Mouse (Mus musculus): ENCODE data around the gene Tdrd1. TPM values are rescaled to one million over a fixed set of nuclear protein-coding genes. Genes with fewer than 3 reads are reported as not detected.

The Tdrd1 gene
- total RNA-seq, 1 experiment = 0.94 TPM

- Histone ChIP-seq H3K4me3 (ENCODE audit: insufficient read depth in 1 of 2, low read depth in 1 of 2, low read length in 2 of 2, poor library complexity in 1 of 2, severe bottlenecking in 1 of 2) (peak within 1 kb of the TSS; percentile 91), H3K36me3 (ENCODE audit: control insufficient read depth, insufficient read depth, low read length, poor library complexity, severe bottlenecking) (no peaks in the 10 kb centered on the region), H3K9ac (ENCODE audit: insufficient read depth, low read depth, low read length, poor library complexity, severe bottlenecking) (peak within 1 kb of the TSS; percentile 96), H3K9me3 (ENCODE audit: control insufficient read depth, insufficient read depth, low read depth, low read length) (no peaks in the 10 kb centered on the region), H3K4me1 (ENCODE audit: control insufficient read depth in 2 of 2, insufficient read depth in 2 of 2, low read length in 2 of 2, poor library complexity in 1 of 2) (peaks cover 3% of the 10 kb centered on the region in 2 experiments; a peak in 3 of 4 replicates), H3K27ac (ENCODE audit: insufficient read depth, low read depth, low read length, poor library complexity, severe bottlenecking) (no peak within 1 kb of the TSS)
- TF ChIP-seq ZNF384 (IDR thresholded peaks at IDR 0.05; ENCODE audit: low read depth, low read length) = no peak
- no peak for TF ChIP-seq ZC3H11A (IDR thresholded peaks at IDR 0.05; ENCODE audit: borderline replicate concordance, low read depth, low read length)
- no peak for TF ChIP-seq MAFK (IDR thresholded peaks at IDR 0.05; ENCODE audit: insufficient read depth, low read depth, low read length)
- no peak for TF ChIP-seq CHD2 (IDR thresholded peaks at IDR 0.05; ENCODE audit: low read depth, low read length)
- no peak for TF ChIP-seq HCFC1 (IDR thresholded peaks at IDR 0.05; ENCODE audit: borderline replicate concordance, insufficient read depth, low read length)
- DNase-seq (ENCODE audit: low read depth, low spot score) = peak; percentile 92
- in situ Hi-C loops (cut with MboI; ENCODE audit: low sequenced_read_pairs in 2 of 2, unreplicated experiment in 2 of 2) = no loop called here
Measured at GRCm38 (mm10) chr19:56821798-56822447, 4.1 kb upstream of the Tdrd1 start, which contains the start of gene Ccdc186. Gene Ccdc186 (minus strand): TSS chr19:56822190.

- Histone ChIP-seq H3K4me1 (ENCODE audit: control insufficient read depth in 2 of 2, insufficient read depth in 2 of 2, low read length in 2 of 2, poor library complexity in 1 of 2) (peaks cover 3% of the 10 kb centered on the region in 2 experiments; a peak in 3 of 4 replicates), H3K9me3 (ENCODE audit: control insufficient read depth, insufficient read depth, low read depth, low read length) (no peaks in the 10 kb centered on the region), H3K4me3 (ENCODE audit: insufficient read depth in 1 of 2, low read depth in 1 of 2, low read length in 2 of 2, poor library complexity in 1 of 2, severe bottlenecking in 1 of 2) (peak overlapping the region; percentile 62 to 86), H3K27ac (ENCODE audit: insufficient read depth, low read depth, low read length, poor library complexity, severe bottlenecking) (no peak overlapping the region), H3K9ac (ENCODE audit: insufficient read depth, low read depth, low read length, poor library complexity, severe bottlenecking) (peak overlapping the region; percentile 59), H3K36me3 (ENCODE audit: control insufficient read depth, insufficient read depth, low read length, poor library complexity, severe bottlenecking) (no peaks in the 10 kb centered on the region)
- no peak for TF ChIP-seq HCFC1 (IDR thresholded peaks at IDR 0.05; ENCODE audit: borderline replicate concordance, insufficient read depth, low read length)
- no peak for TF ChIP-seq ZNF384 (IDR thresholded peaks at IDR 0.05; ENCODE audit: low read depth, low read length)
- TF ChIP-seq ZC3H11A (IDR thresholded peaks at IDR 0.05; ENCODE audit: borderline replicate concordance, low read depth, low read length) = 0 out of 2 replicates have a peak, but pooled peaks have one; percentile 2
- TF ChIP-seq MAFK (IDR thresholded peaks at IDR 0.05; ENCODE audit: insufficient read depth, low read depth, low read length) = no peak
- no peak for TF ChIP-seq CHD2 (IDR thresholded peaks at IDR 0.05; ENCODE audit: low read depth, low read length)
- in situ Hi-C loops (cut with MboI; ENCODE audit: low sequenced_read_pairs in 2 of 2, unreplicated experiment in 2 of 2) = no loop called here
- DNase-seq (ENCODE audit: low read depth, low spot score) = no peak
Measured at GRCm38 (mm10) chr19:56822448-56822836, 3.6 kb upstream of the Tdrd1 start.

- no peak overlapping the region for H3K4me3 ChIP-seq (ENCODE audit: insufficient read depth in 1 of 2, low read depth in 1 of 2, low read length in 2 of 2, poor library complexity in 1 of 2, severe bottlenecking in 1 of 2)
- no peaks in the 10 kb centered on the region for H3K9me3 ChIP-seq (ENCODE audit: control insufficient read depth, insufficient read depth, low read depth, low read length)
- TF ChIP-seq MAFK (IDR thresholded peaks at IDR 0.05; ENCODE audit: insufficient read depth, low read depth, low read length) (no peak), ZC3H11A (IDR thresholded peaks at IDR 0.05; ENCODE audit: borderline replicate concordance, low read depth, low read length) (no peak), CHD2 (IDR thresholded peaks at IDR 0.05; ENCODE audit: low read depth, low read length) (no peak), ZNF384 (IDR thresholded peaks at IDR 0.05; ENCODE audit: low read depth, low read length) (no peak), HCFC1 (IDR thresholded peaks at IDR 0.05; ENCODE audit: borderline replicate concordance, insufficient read depth, low read length) (no peak)
- no peak overlapping the region for H3K27ac ChIP-seq (ENCODE audit: insufficient read depth, low read depth, low read length, poor library complexity, severe bottlenecking)
- DNase-seq (ENCODE audit: low read depth, low spot score) = no peak
- H3K9ac ChIP-seq (ENCODE audit: insufficient read depth, low read depth, low read length, poor library complexity, severe bottlenecking) = no peak overlapping the region
- in situ Hi-C loops (cut with MboI; ENCODE audit: low sequenced_read_pairs in 2 of 2, unreplicated experiment in 2 of 2) = no loop called here
- no peaks in the 10 kb centered on the region; a peak in 1 of 4 replicates for H3K4me1 ChIP-seq (ENCODE audit: control insufficient read depth in 2 of 2, insufficient read depth in 2 of 2, low read length in 2 of 2, poor library complexity in 1 of 2)
- H3K36me3 ChIP-seq (ENCODE audit: control insufficient read depth, insufficient read depth, low read length, poor library complexity, severe bottlenecking) = no peaks in the 10 kb centered on the region
Measured at GRCm38 (mm10) chr19:56828305-56828704, 2.3 kb downstream of the Tdrd1 start.

GRCm38 (mm10) chr19:56829267-56829666 lies 3.3 kb downstream of the Tdrd1 start:
- in situ Hi-C loops (cut with MboI; ENCODE audit: low sequenced_read_pairs in 2 of 2, unreplicated experiment in 2 of 2) = no loop called here
- H3K4me1 ChIP-seq (ENCODE audit: control insufficient read depth in 2 of 2, insufficient read depth in 2 of 2, low read length in 2 of 2, poor library complexity in 1 of 2) = no peaks in the 10 kb centered on the region; a peak in 1 of 4 replicates
- H3K27ac ChIP-seq (ENCODE audit: insufficient read depth, low read depth, low read length, poor library complexity, severe bottlenecking) = no peak overlapping the region
- no peaks in the 10 kb centered on the region for H3K9me3 ChIP-seq (ENCODE audit: control insufficient read depth, insufficient read depth, low read depth, low read length)
- no peaks in the 10 kb centered on the region for H3K36me3 ChIP-seq (ENCODE audit: control insufficient read depth, insufficient read depth, low read length, poor library complexity, severe bottlenecking)
- TF ChIP-seq ZC3H11A (IDR thresholded peaks at IDR 0.05; ENCODE audit: borderline replicate concordance, low read depth, low read length) = no peak
- no peak for TF ChIP-seq ZNF384 (IDR thresholded peaks at IDR 0.05; ENCODE audit: low read depth, low read length)
- TF ChIP-seq HCFC1 (IDR thresholded peaks at IDR 0.05; ENCODE audit: borderline replicate concordance, insufficient read depth, low read length) = no peak
- no peak for TF ChIP-seq MAFK (IDR thresholded peaks at IDR 0.05; ENCODE audit: insufficient read depth, low read depth, low read length)
- no peak for TF ChIP-seq CHD2 (IDR thresholded peaks at IDR 0.05; ENCODE audit: low read depth, low read length)
- no peak overlapping the region for H3K4me3 ChIP-seq (ENCODE audit: insufficient read depth in 1 of 2, low read depth in 1 of 2, low read length in 2 of 2, poor library complexity in 1 of 2, severe bottlenecking in 1 of 2)
- no peak overlapping the region for H3K9ac ChIP-seq (ENCODE audit: insufficient read depth, low read depth, low read length, poor library complexity, severe bottlenecking)
- no peak for DNase-seq (ENCODE audit: low read depth, low spot score)
